Mouse (Mus musculus) neural tube, embryonic 11.5 days (tissue): ENCODE measurements at regions not wholly inside any gene's neighbourhood (a gene's known extent, or its start where the extent isn't known, plus 50 kb on each side); places are given as distances from the start of the nearest gene placed in this dataset.

Experiments
- ATAC-seq: fragments of 200-750 bp; cut with Nextera tagmentation; 2 replicates; pipeline ENCODE4 v1.8.0; 2017; ENCODE audit warnings: moderate number of reproducible peaks, mild to moderate bottlenecking, moderate TSS enrichment, moderate library complexity; ENCODE audit not compliant: insufficient read depth, low FRiP score, low TSS enrichment
- DNase-seq: peaks from one replicate; pipeline ENCODE4 v3.0.0-alpha.2; 2015; ENCODE audit warnings: low spot score
- H3K27ac ChIP-seq: fragments of 300-500 bp; sonication (generic); 2 replicates; pipeline ENCODE4 v1.5.1; 2014; ENCODE audit warnings: low read depth, mild to moderate bottlenecking, low read length
- H3K27me3 ChIP-seq: fragments of 300-500 bp; sonication (generic); 2 replicates; pipeline ENCODE4 v1.6.1; 2014; ENCODE audit warnings: mild to moderate bottlenecking, low read length, mixed read lengths; ENCODE audit not compliant: control insufficient read depth, insufficient read depth
- H3K36me3 ChIP-seq: fragments of 300-500 bp; sonication (generic); 2 replicates; pipeline ENCODE4 v1.6.1; 2014; ENCODE audit warnings: mild to moderate bottlenecking, low read length, moderate library complexity, mixed read lengths; ENCODE audit not compliant: control insufficient read depth, insufficient read depth
- H3K4me1 ChIP-seq: fragments of 300-500 bp; sonication (generic); 2 replicates; pipeline ENCODE4 v1.6.1; 2014; ENCODE audit warnings: low read length, mixed read lengths; ENCODE audit not compliant: control insufficient read depth, insufficient read depth
- H3K4me2 ChIP-seq: fragments of 300-500 bp; sonication (generic); 2 replicates; pipeline ENCODE4 v1.6.1; 2014; ENCODE audit warnings: low read depth, mild to moderate bottlenecking, moderate library complexity
- H3K4me3 ChIP-seq: fragments of 300-500 bp; sonication (generic); 2 replicates; pipeline ENCODE4 v1.5.1; 2014; ENCODE audit warnings: low read depth, low read length
- H3K9ac ChIP-seq: fragments of 300-500 bp; sonication (generic); 2 replicates; pipeline ENCODE4 v1.6.1; 2014; ENCODE audit warnings: mild to moderate bottlenecking, low read length
- H3K9me3 ChIP-seq: fragments of 300-500 bp; sonication (generic); 2 replicates; pipeline ENCODE4 v1.6.1; 2016; ENCODE audit warnings: low read length; ENCODE audit not compliant: control insufficient read depth
- WGBS: fragments of 180-500 bp; shearing (Covaris S2); extraction: QIAGEN DNeasy Blood & Tissue Kit; methylation state at CpG from one replicate; pipeline ENCODE4 v1.1.7; 2014; 5-methylcytosine and 5-hydroxymethylcytosine counted together

- Histone ChIP-seq H3K4me1 (peaks cover 16% of the 10 kb centered on the region), H3K4me3 (no peak overlapping the region), H3K4me2 (no peak overlapping the region), H3K27me3 (no peaks in the 10 kb centered on the region), H3K36me3 (no peaks in the 10 kb centered on the region), H3K9ac (no peak overlapping the region), H3K27ac (no peak overlapping the region), H3K9me3 (no peaks in the 10 kb centered on the region)
- 0 out of 2 replicates have a peak, but pooled peaks have one; percentile 23 for ATAC-seq
- no peak for DNase-seq
- 5% methylated on average over 8 of the region's 8 CpGs for WGBS
Observed at GRCm38 (mm10) chr12:12580763-12581178, 318.8 kb downstream of the Fam49a start.

GRCm38 (mm10) chr12:12578278-12578677, 316.3 kb downstream of the Fam49a start:
- no peak for ATAC-seq
- no peaks in the 10 kb centered on the region for H3K36me3 ChIP-seq

GRCm38 (mm10) chr12:12570563-12571251, 308.8 kb downstream of the Fam49a start:
- 94% methylated on average over 7 of the region's 7 CpGs for WGBS
- no peak for ATAC-seq

More at GRCm38 (mm10) chr12:12578278-12578677, 316.3 kb downstream of the Fam49a start:
- H3K4me1 ChIP-seq: peaks cover 16% of the 10 kb centered on the region
- H3K9ac ChIP-seq: no peak overlapping the region
- no peaks in the 10 kb centered on the region for H3K27me3 ChIP-seq
- no peak overlapping the region for H3K4me2 ChIP-seq
- no peak for DNase-seq
- H3K27ac ChIP-seq: no peak overlapping the region
- WGBS: 69% methylated on average over 7 of the region's 7 CpGs
- no peaks in the 10 kb centered on the region for H3K9me3 ChIP-seq
- no peak overlapping the region for H3K4me3 ChIP-seq

GRCm38 (mm10) chr12:12567734-12568104, 305.8 kb downstream of the Fam49a start:
- Histone ChIP-seq H3K9ac (no peak overlapping the region), H3K4me2 (no peak overlapping the region), H3K27ac (no peak overlapping the region), H3K4me3 (no peak overlapping the region), H3K27me3 (no peaks in the 10 kb centered on the region), H3K9me3 (no peaks in the 10 kb centered on the region), H3K36me3 (no peaks in the 10 kb centered on the region), H3K4me1 (no peaks in the 10 kb centered on the region)
- WGBS: 93% methylated on average over 3 of the region's 3 CpGs
- DNase-seq: no peak
- no peak for ATAC-seq

More at GRCm38 (mm10) chr12:12570563-12571251, 308.8 kb downstream of the Fam49a start:
- H3K4me3 ChIP-seq: no peak overlapping the region
- no peak overlapping the region for H3K27ac ChIP-seq
- no peak for DNase-seq
- H3K9me3 ChIP-seq: no peaks in the 10 kb centered on the region
- H3K4me1 ChIP-seq: no peaks in the 10 kb centered on the region
- no peak overlapping the region for H3K4me2 ChIP-seq
- H3K9ac ChIP-seq: no peak overlapping the region
- no peaks in the 10 kb centered on the region for H3K27me3 ChIP-seq
- no peaks in the 10 kb centered on the region for H3K36me3 ChIP-seq

- H3K9me3 ChIP-seq: no peaks in the 10 kb centered on the region
- 95% methylated on average over 7 of the region's 7 CpGs for WGBS
Observed at GRCm38 (mm10) chr12:12567058-12567733, 305.3 kb downstream of the Fam49a start.

GRCm38 (mm10) chr12:12562267-12562666, 300.3 kb downstream of the Fam49a start:
- Histone ChIP-seq H3K4me2 (no peak overlapping the region), H3K36me3 (no peaks in the 10 kb centered on the region), H3K27ac (no peak overlapping the region), H3K27me3 (no peaks in the 10 kb centered on the region), H3K9ac (no peak overlapping the region), H3K4me3 (no peak overlapping the region), H3K4me1 (no peaks in the 10 kb centered on the region), H3K9me3 (no peaks in the 10 kb centered on the region)
- DNase-seq (no peak), ATAC-seq (no peak)
- 94% methylated on average over 1 of the region's 1 CpGs for WGBS

More at GRCm38 (mm10) chr12:12567058-12567733, 305.3 kb downstream of the Fam49a start:
- Histone ChIP-seq H3K36me3 (no peaks in the 10 kb centered on the region), H3K4me1 (no peaks in the 10 kb centered on the region), H3K27me3 (no peaks in the 10 kb centered on the region), H3K4me2 (no peak overlapping the region), H3K9ac (no peak overlapping the region), H3K4me3 (no peak overlapping the region), H3K27ac (no peak overlapping the region)
- no peak for ATAC-seq
- no peak for DNase-seq

GRCm38 (mm10) chr12:12551818-12552217, 289.9 kb downstream of the Fam49a start:
- no peak for DNase-seq
- Histone ChIP-seq H3K36me3 (no peaks in the 10 kb centered on the region), H3K9ac (no peak overlapping the region), H3K27me3 (no peaks in the 10 kb centered on the region), H3K4me1 (no peaks in the 10 kb centered on the region), H3K27ac (no peak overlapping the region), H3K4me2 (no peak overlapping the region), H3K9me3 (no peaks in the 10 kb centered on the region), H3K4me3 (no peak overlapping the region)
- whole genome bisulfite sequencing: 73% methylated on average over 5 of the region's 5 CpGs
- no peak for ATAC-seq

- H3K36me3 ChIP-seq: no peaks in the 10 kb centered on the region
- no peak overlapping the region for H3K27ac ChIP-seq
- no peaks in the 10 kb centered on the region for H3K4me1 ChIP-seq
- WGBS: 90% methylated on average over 3 of the region's 3 CpGs
- no peak overlapping the region for H3K4me3 ChIP-seq
- ATAC-seq (no peak), DNase-seq (no peak)
- H3K9me3 ChIP-seq: no peaks in the 10 kb centered on the region
- no peak overlapping the region for H3K9ac ChIP-seq
- H3K27me3 ChIP-seq: no peaks in the 10 kb centered on the region
- no peak overlapping the region for H3K4me2 ChIP-seq
Observed at GRCm38 (mm10) chr12:12549649-12550048, 287.7 kb downstream of the Fam49a start.

- ATAC-seq (no peak), DNase-seq (no peak)
- Histone ChIP-seq H3K4me1 (no peaks in the 10 kb centered on the region), H3K9me3 (no peaks in the 10 kb centered on the region), H3K4me3 (no peak overlapping the region), H3K27me3 (no peaks in the 10 kb centered on the region), H3K27ac (no peak overlapping the region), H3K4me2 (no peak overlapping the region), H3K36me3 (no peaks in the 10 kb centered on the region), H3K9ac (no peak overlapping the region)
- WGBS: 74% methylated on average over 2 of the region's 2 CpGs
Observed at GRCm38 (mm10) chr12:12548688-12549087, 286.7 kb downstream of the Fam49a start.
